Comparison of ENCODE assay signal across 25 mouse cellular contexts in the genomic region with DNA sequence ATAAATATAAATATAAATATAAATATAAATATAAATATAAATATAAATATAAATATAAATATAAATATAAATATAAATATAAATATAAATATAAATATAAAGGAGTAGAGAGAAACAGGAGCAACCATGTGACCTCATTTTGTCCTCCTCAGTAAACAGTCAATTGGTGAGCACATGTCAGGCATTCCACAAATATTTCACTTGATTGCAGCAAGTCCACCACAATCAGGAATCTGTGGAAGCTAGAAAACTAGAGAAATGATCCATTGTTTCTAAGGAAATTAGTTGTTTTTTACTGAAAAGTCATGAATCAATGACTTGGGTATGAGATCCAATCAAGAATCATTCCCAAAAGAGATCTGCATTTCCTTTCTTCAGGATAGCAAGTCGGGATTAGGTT. TPM values are rescaled to one million over a fixed set of nuclear protein-coding genes. Genes with fewer than 3 reads are reported as not detected.
"Had no signal": no experiment of that assay in that cellular context is flagged by ENCODE, and none has a peak within 500 bp of the region (broad histone marks: within the 10 kb centered on the region; RNA-seq: fewer than 3 reads in every experiment).

No protein-coding gene starts in this region.

- DNase-seq: liver, postnatal 0 days; lung, adult 2 months; lung, postnatal 14 days; lung, postnatal 36 days; retina, postnatal 1 day; right cerebral cortex, adult 18-20 months; right cerebral cortex, postnatal 25 days; right cerebral cortex, postnatal 4 days; spleen, adult 18-20 months; thymus, adult 18-20 months; thymus, postnatal 14 days; thymus, postnatal 36 days had no signal

- H3K9me3 ChIP-seq: lung, embryonic 15.5 days; megakaryocyte, embryonic 14.5 days; midbrain, embryonic 13.5 days; midbrain, embryonic 15.5 days; neural tube, embryonic 13.5 days; neural tube, embryonic 15.5 days had no signal

- H3K27me3 ChIP-seq: lung, embryonic 15.5 days; megakaryocyte, embryonic 14.5 days; midbrain, embryonic 13.5 days; midbrain, embryonic 15.5 days; neural tube, embryonic 13.5 days; neural tube, embryonic 15.5 days had no signal

- H3K4me3 ChIP-seq: lung, embryonic 15.5 days; megakaryocyte, embryonic 14.5 days; midbrain, embryonic 13.5 days; midbrain, embryonic 15.5 days; neural tube, embryonic 13.5 days; neural tube, embryonic 15.5 days had no signal

- H3K4me1 ChIP-seq: lung, embryonic 15.5 days; megakaryocyte, embryonic 14.5 days; midbrain, embryonic 13.5 days; midbrain, embryonic 15.5 days; neural tube, embryonic 13.5 days; neural tube, embryonic 15.5 days had no signal

- H3K36me3 ChIP-seq: lung, embryonic 15.5 days; midbrain, embryonic 13.5 days; midbrain, embryonic 15.5 days; neural tube, embryonic 13.5 days; neural tube, embryonic 15.5 days had no signal

- ATAC-seq: liver, postnatal 0 days; lung, postnatal 0 days; midbrain, embryonic 13.5 days; midbrain, embryonic 15.5 days had no signal

- H3K9ac ChIP-seq: liver, postnatal 0 days; lung, embryonic 15.5 days; midbrain, embryonic 13.5 days; midbrain, embryonic 15.5 days; neural tube, embryonic 13.5 days; neural tube, embryonic 15.5 days had no signal

- H3K4me2 ChIP-seq: lung, embryonic 15.5 days; midbrain, embryonic 11.5 days; midbrain, embryonic 13.5 days; midbrain, embryonic 15.5 days; neural tube, embryonic 13.5 days; neural tube, embryonic 15.5 days had no signal

- H3K27ac ChIP-seq: lung, embryonic 15.5 days; macrophage; midbrain, embryonic 13.5 days; midbrain, embryonic 15.5 days; neural tube, embryonic 13.5 days; neural tube, embryonic 15.5 days had no signal

RNA-seq across cellular contexts. Expression of gene Gm9972, which starts 5.7 kb away (rescaled TPM):
- polyA plus RNA-seq: liver, postnatal 0 days; lung, adult 2 months; lung, postnatal 0 days; macrophage; midbrain, embryonic 11.5 days; midbrain, embryonic 13.5 days; midbrain, embryonic 15.5 days; midbrain, postnatal 0 days; neural tube, embryonic 11.5 days; neural tube, embryonic 13.5 days; neural tube, embryonic 15.5 days; small intestine, adult 2 months; thymus, postnatal 0 days had no signal
